Mouse (Mus musculus) thymus, adult 2 months (tissue): ENCODE measurements at regions not wholly inside any gene's neighbourhood (a gene's known extent, or its start where the extent isn't known, plus 50 kb on each side); places are given as distances from the start of the nearest gene placed in this dataset.

Source experiments
- CTCF ChIP-seq: fragments of 200-500 bp; IDR thresholded peaks from 2 replicates; pipeline ENCODE4 v1.5.1; 2012; ENCODE audit warnings: mild to moderate bottlenecking, control low read depth, low read length, moderate library complexity, borderline replicate concordance; ENCODE audit not compliant: control insufficient read depth, poor library complexity, insufficient read depth; ENCODE audit errors: extremely low read depth
- POLR2A ChIP-seq: fragments of 200-500 bp; IDR thresholded peaks from 2 replicates; pipeline ENCODE4 v1.6.1; 2012; ENCODE audit warnings: mild to moderate bottlenecking, low read length, control low read depth, moderate library complexity; ENCODE audit not compliant: control insufficient read depth, poor library complexity, insufficient read depth; ENCODE audit errors: extremely low read depth

DNA sequence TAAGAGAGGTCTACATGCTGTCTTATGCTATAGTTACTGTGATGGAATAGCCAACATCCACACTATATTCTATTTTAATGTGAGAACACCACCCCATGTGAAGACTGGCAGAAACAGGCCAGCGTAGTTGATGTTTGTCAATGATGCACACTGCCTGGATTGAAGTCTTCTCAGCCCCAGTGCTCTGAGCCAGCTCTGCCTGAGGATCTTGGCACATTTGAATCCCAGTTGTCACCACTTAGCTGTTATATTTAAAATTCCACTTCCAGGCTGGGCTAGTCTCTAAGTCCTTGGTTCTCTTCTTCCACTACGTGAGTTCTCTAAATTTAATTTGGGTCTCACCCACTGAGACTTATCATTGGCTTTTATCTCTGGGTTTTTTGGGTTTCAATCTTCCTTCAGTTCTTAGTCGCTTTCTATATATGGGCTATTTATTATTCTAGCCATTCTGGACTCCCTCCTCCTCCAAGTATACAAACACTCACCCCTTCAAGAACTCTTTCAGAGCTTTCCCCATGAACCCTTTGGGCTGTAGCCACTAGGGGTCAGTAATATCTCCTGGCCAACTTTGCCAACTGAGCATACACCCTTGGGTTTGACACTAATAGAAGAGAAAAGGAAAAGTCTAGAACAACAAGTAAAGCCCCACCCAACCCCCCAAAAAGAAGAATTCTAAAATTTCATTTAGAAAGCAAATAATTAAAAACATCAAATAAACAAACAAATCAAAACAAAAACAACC, 110.0 kb downstream of the Cog6 start:
- TF ChIP-seq POLR2A = no peak
- TF ChIP-seq CTCF = no peak
